In the genomic region with DNA sequence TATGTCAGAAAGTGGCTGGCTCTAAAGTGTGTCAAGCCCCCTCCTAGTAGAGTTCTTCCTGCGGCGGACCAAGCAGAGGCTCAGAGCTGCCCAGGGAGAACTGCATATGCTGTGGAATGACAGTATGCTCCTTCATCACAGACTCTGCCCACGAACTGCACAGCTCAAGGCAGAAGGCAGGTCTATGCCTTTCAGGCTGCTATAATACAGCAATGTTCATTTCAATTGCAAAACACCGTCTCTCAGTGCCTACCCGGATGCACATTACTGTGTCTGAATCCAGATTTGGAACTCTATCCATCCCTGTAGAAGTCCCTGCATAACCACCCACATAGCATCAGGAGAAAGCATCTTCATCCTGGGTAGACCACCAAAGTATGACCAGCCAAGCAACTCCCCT, we compare ENCODE assay signal across 31 mouse cellular contexts.
"Had no signal": no experiment of that assay in that cellular context is flagged by ENCODE, and none has a peak within 500 bp of the region (broad histone marks: within the 10 kb centered on the region; RNA-seq: fewer than 3 reads in every experiment).

No protein-coding gene starts in this region.

- H3K4me2 ChIP-seq: limb, embryonic 12.5 days; limb, embryonic 13.5 days; limb, embryonic 15.5 days; liver, embryonic 11.5 days; liver, embryonic 12.5 days; liver, embryonic 13.5 days; liver, embryonic 15.5 days; lung, embryonic 14.5 days; lung, embryonic 15.5 days; midbrain, embryonic 11.5 days; midbrain, embryonic 12.5 days; midbrain, embryonic 13.5 days; midbrain, embryonic 15.5 days; neural tube, embryonic 12.5 days had no signal

- H3K9me3 ChIP-seq: limb, embryonic 10.5 days; limb, embryonic 12.5 days; limb, embryonic 13.5 days; limb, embryonic 15.5 days; liver, embryonic 12.5 days; liver, embryonic 13.5 days; liver, embryonic 15.5 days; lung, embryonic 15.5 days; megakaryocyte, embryonic 14.5 days; midbrain, embryonic 10.5 days; midbrain, embryonic 12.5 days; midbrain, embryonic 13.5 days; midbrain, embryonic 15.5 days; neural tube, embryonic 12.5 days had no signal

- H3K27me3 ChIP-seq: limb, embryonic 12.5 days; limb, embryonic 13.5 days; limb, embryonic 15.5 days; liver, embryonic 12.5 days; liver, embryonic 13.5 days; liver, embryonic 15.5 days; lung, embryonic 15.5 days; megakaryocyte, embryonic 14.5 days; midbrain, embryonic 12.5 days; midbrain, embryonic 13.5 days; midbrain, embryonic 15.5 days; neural tube, embryonic 12.5 days had no signal

- H3K4me1 ChIP-seq: limb, embryonic 12.5 days; limb, embryonic 13.5 days; limb, embryonic 15.5 days; liver, embryonic 12.5 days; liver, embryonic 13.5 days; liver, embryonic 15.5 days; lung, embryonic 15.5 days; midbrain, embryonic 10.5 days; midbrain, embryonic 12.5 days; midbrain, embryonic 13.5 days; midbrain, embryonic 15.5 days; neural tube, embryonic 12.5 days had no signal

- DNase-seq: left cerebral cortex, postnatal 4 days; liver; liver, embryonic 13.5 days; liver, postnatal 0 days; lung, adult 18-20 months; lung, adult 2 months; lung, embryonic 14.5 days; lung, postnatal 10 days; lung, postnatal 14 days; lung, postnatal 36 days; lung, postnatal 4 days; midbrain, embryonic 14.5 days had no signal

- H3K36me3 ChIP-seq: neural tube, embryonic 12.5 days had no signal

- H3K4me3 ChIP-seq: limb, embryonic 10.5 days; limb, embryonic 12.5 days; limb, embryonic 13.5 days; limb, embryonic 15.5 days; liver, embryonic 12.5 days; liver, embryonic 13.5 days; liver, embryonic 15.5 days; lung, embryonic 15.5 days; megakaryocyte, embryonic 14.5 days; midbrain, embryonic 10.5 days; midbrain, embryonic 12.5 days; midbrain, embryonic 13.5 days; midbrain, embryonic 15.5 days; myocyte; neural tube, embryonic 12.5 days had no signal

- ATAC-seq: liver, embryonic 12.5 days; liver, postnatal 0 days; lung, postnatal 0 days; midbrain, embryonic 13.5 days; midbrain, embryonic 15.5 days had no signal

- H3K9ac ChIP-seq: limb, embryonic 12.5 days; limb, embryonic 13.5 days; limb, embryonic 15.5 days; liver, embryonic 12.5 days; liver, embryonic 13.5 days; liver, embryonic 14.5 days; liver, embryonic 15.5 days; liver, postnatal 0 days; lung, embryonic 14.5 days; lung, embryonic 15.5 days; midbrain, embryonic 12.5 days; midbrain, embryonic 13.5 days; midbrain, embryonic 15.5 days; neural tube, embryonic 12.5 days had no signal

- H3K27ac ChIP-seq: limb, embryonic 10.5 days; limb, embryonic 12.5 days; limb, embryonic 13.5 days; limb, embryonic 15.5 days; liver, embryonic 12.5 days; liver, embryonic 13.5 days; liver, embryonic 14.5 days; liver, embryonic 15.5 days; lung, embryonic 15.5 days; macrophage; midbrain, embryonic 10.5 days; midbrain, embryonic 12.5 days; midbrain, embryonic 13.5 days; midbrain, embryonic 15.5 days; neural tube, embryonic 12.5 days had no signal
